Mouse (Mus musculus): ENCODE measurements around the gene Mst1.

Mst1 gene

GRCm38 (mm10) chr9:108080168-108080567, at the start of gene Mst1:
Gene Mst1, plus strand, starts transcription at chr9:108080436.
- no peak for DNase-seq (ENCODE audit: low read depth, low spot score)

- no peak for DNase-seq (ENCODE audit: low read depth, low spot score)
Observed at GRCm38 (mm10) chr9:108032126-108032525, 48.1 kb upstream of the Mst1 start.

GRCm38 (mm10) chr9:108035331-108036156, 44.7 kb upstream of the Mst1 start:
- no peak for DNase-seq (ENCODE audit: low read depth, low spot score)

GRCm38 (mm10) chr9:108044751-108045492, 35.3 kb upstream of the Mst1 start:
- no peak for DNase-seq (ENCODE audit: low read depth, low spot score)

DNA sequence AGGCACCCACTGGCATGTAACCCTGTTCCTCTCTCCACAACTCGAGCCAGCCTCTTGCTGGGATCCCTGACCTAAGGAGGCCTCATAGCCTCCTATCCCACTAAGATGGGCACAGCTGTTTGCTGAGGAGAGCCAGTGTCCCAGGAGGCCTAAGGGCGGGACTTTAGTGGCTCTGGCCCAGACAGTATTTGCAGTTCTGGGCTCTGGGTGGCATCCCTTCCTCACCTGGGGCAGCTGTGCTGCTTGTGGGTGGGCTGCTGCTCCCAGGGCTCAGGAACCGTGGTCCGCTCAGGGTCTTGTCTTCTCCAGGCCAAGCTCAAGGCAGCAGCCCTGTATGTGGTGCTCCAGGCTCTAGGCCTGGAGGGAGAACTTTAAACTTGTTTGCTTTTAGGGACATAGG, 33.7 kb upstream of the Mst1 start:
- DNase-seq (ENCODE audit: low read depth, low spot score) = no peak

DNA sequence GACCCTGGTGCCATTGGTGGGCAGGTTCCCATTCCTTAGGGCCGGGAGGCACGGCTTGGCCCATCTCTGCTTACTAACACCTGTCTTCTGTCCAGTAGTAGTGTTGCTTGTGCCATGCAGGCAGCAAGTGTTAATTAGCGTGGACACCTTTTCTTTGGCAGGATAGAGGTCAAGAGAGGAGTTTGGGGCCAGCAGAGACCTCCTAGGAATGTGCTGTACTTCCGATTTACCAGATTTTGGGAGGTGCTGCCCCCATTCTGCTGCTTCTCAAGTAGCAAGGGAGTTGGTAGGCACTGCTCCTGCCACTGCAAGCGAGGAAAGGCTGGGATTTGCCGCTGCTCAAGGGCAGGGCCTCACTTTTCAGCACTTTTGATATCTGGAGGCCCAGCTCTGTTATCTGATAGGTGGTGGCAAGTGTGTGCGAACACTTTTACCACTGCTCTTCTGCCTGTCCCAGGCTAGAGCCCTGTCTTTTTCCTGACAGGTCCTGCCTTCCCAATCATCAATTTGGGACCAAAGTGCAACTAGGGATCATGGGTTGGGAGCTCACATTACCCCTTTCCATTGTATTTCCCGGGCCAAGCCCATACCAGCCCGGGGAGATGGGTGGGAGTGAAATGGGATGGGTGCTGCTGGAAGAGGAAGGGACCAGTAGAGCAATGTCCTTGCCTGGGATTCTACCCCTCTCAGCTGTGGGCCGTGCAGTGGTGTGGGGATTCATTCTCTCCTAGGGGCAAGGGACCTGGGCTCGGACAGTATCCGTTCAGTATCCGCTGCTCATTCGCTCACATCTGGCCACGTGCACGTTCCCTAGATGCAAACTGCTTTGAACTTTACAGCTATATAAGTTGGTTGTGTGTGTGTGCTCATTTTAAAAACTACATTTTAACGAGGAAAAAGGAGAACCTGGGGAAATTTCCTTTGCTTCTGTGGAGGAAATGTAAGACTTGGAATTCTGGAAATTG, 32.4 kb upstream of the Mst1 start:
- no peak for DNase-seq (ENCODE audit: low read depth, low spot score)

GRCm38 (mm10) chr9:108048566-108048955, 31.7 kb upstream of the Mst1 start:
- DNase-seq (ENCODE audit: low read depth, low spot score) = peak; percentile 40

- DNase-seq (ENCODE audit: low read depth, low spot score) = peak; percentile 97
Observed at GRCm38 (mm10) chr9:108049016-108049455, 31.2 kb upstream of the Mst1 start, which contains the start of gene Gmppb. Gene Gmppb, plus strand, starts transcription at chr9:108049242.

- no peak for DNase-seq (ENCODE audit: low read depth, low spot score)
Observed at GRCm38 (mm10) chr9:108049561-108050251, 30.5 kb upstream of the Mst1 start.

GRCm38 (mm10) chr9:108051184-108051930, 28.9 kb upstream of the Mst1 start:
- DNase-seq (ENCODE audit: low read depth, low spot score) = no peak

DNA sequence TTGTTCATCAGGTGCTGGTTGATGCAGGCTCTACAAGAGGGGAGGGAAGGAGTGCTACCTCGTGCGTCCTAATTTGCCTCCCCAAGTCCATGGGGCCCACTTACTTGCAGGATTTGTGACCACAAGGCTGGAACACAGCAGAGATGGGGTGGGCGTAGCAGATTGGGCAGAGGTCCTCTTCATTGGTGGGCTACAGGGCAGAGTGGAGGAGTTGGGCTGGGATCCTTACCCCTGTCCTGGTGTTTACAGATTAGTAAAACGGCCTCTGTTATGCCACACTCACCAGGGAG, 28.4 kb upstream of the Mst1 start:
- DNase-seq (ENCODE audit: low read depth, low spot score) = no peak

DNA sequence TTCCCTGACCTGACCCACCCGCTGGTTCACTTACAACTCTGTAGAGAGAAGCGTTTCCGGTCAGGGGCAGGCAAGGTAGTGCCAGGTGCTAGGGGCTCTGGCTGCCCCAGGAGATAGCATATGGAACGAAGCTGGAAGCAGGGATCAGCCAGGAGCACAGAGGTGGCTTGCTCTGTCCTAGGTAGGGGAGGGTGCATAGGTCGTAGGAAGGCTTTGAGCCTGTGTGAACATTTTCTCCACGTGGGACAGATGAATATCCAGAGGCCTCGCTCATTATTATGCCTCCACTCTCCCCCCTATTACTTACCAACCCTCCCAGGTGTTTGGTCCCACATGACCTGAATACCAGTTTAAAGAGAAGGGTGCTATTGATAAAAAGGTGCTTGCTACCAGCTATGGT, 27.8 kb upstream of the Mst1 start:
- no peak for DNase-seq (ENCODE audit: low read depth, low spot score)

- peak; percentile 96 for DNase-seq (ENCODE audit: low read depth, low spot score)
Observed at GRCm38 (mm10) chr9:108052885-108053664, 27.2 kb upstream of the Mst1 start, which contains the start of gene Amigo3. Gene Amigo3, plus strand, starts transcription at chr9:108053159.

DNA sequence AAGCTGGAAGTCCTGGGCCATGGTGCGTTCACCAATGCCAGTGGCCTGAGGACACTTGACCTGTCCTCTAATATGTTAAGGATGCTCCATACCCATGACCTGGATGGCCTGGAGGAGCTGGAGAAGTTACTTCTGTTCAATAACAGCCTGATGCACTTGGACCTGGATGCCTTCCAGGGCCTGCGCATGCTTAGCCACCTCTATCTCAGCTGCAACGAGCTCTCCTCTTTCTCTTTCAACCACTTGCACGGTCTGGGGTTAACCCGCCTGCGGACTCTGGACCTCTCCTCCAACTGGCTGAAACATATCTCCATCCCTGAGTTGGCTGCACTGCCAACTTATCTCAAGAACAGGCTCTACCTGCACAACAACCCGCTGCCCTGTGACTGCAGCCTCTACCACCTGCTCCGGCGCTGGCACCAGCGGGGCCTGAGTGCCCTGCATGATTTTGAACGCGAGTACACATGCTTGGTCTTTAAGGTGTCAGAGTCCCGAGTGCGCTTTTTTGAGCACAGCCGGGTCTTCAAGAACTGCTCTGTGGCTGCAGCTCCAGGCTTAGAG, 26.5 kb upstream of the Mst1 start:
- no peak for DNase-seq (ENCODE audit: low read depth, low spot score)

DNA sequence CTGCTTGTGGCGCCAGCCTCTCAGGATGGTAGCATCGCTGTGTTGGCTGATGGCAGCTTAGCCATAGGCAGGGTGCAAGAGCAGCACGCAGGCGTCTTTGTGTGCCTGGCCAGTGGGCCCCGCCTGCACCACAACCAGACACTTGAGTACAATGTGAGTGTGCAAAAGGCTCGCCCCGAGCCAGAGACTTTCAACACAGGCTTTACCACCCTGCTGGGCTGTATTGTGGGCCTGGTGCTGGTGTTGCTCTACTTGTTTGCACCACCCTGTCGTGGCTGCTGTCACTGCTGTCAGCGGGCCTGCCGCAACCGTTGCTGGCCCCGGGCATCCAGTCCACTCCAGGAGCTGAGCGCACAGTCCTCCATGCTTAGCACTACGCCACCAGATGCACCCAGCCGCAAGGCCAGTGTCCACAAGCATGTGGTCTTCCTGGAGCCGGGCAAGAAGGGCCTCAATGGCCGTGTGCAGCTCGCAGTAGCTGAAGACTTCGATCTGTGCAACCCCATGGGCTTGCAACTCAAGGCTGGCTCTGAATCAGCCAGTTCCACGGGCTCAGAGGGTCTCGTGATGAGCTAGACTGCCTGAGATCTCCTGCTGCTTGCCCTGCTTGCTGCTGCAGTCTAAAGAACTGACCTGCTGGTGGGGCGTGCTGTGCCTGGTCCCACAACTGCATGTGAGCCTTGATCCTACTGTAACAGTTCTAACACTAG, 25.8 kb upstream of the Mst1 start:
- no peak for DNase-seq (ENCODE audit: low read depth, low spot score)

DNA sequence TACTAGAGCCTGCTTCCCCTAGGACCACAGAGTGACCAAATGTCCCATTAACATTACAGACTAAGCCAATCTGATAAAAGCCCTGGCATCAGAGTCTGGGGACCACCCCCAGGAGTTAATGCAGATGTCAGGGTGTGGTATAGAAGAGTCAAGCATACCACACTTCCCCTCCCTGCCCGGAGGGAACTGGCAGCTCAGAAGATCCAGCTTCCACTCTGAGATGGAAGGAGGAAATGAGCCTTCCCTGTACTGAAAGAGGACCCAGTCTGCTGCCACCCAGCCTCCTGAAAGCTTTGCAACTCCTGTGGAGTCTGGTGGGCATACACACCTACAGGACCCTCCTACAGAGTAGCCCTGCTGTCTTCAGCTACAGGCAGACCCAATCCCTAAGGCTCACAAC, 25.2 kb upstream of the Mst1 start:
- no peak for DNase-seq (ENCODE audit: low read depth, low spot score)

DNA sequence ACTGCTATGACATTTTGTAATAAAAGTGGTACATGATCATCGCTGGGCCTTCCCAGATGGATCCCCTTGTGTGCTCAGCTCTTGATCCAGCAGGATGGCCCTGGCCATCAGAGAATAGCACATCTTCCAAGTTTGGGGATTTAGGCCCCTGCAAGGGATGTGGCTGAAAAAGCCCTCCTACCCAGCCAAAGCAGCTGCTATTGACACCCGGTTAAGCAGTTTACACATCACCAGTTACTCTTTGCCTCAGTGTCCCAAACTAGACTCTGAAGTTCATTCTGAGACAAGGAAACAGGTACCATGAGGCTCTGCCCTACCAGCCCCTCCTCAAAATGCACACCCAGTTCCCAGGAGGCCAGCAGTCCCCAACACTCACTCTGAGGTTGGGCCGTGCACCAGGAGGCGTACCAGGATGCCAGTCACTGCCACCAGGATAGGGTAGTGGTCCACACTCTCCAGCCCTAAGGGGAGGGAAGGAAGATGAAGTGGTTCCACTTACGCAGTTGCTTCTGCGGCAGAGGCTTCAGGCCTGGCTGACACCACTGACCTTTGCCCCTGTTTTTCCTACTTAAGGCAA, 24.5 kb upstream of the Mst1 start:
- DNase-seq (ENCODE audit: low read depth, low spot score) = no peak

Measured in skeletal muscle tissue, adult 2 months (tissue).